Comparison of ENCODE assay signal across 35 mouse cellular contexts in genomic region chr5:104351874-104352273, GRCm38 (mm10). TPM values are rescaled to one million over a fixed set of nuclear protein-coding genes. Genes with fewer than 3 reads are reported as not detected.
A peak's percentile ranks its signal among the peaks of the same experiment; 100 is the strongest.
DNase-seq lines count a peak whose midpoint lies in the region; ATAC-seq and TF ChIP-seq lines count a peak whose summit lies in the region.
"Had no signal": no experiment of that assay in that cellular context is flagged by ENCODE, and none has a peak within 500 bp of the region (broad histone marks: within the 10 kb centered on the region; RNA-seq: fewer than 3 reads in every experiment).

No protein-coding gene starts in this region.

- H3K4me2 ChIP-seq in heart, postnatal 0 days (ENCODE audit: low read depth, low read length) = no peak overlapping the region
- H3K4me2 ChIP-seq in midbrain, embryonic 11.5 days = no peak overlapping the region
- H3K4me2 ChIP-seq in midbrain, postnatal 0 days (ENCODE audit: low read depth, low read length, poor library complexity, severe bottlenecking) = no peak overlapping the region
- H3K4me2 ChIP-seq in liver, postnatal 0 days (ENCODE audit: low read depth, low read length) = no peak overlapping the region
- H3K4me2 ChIP-seq: forebrain, embryonic 15.5 days; heart, embryonic 11.5 days; hindbrain, embryonic 15.5 days; neural tube, embryonic 13.5 days had no signal

- H3K79me2 ChIP-seq in heart, adult 2 months (replicated peaks; ENCODE audit: control insufficient read depth, insufficient read depth, low read length) = no peaks in the 10 kb centered on the region
- no peaks in the 10 kb centered on the region for H3K79me2 ChIP-seq in macrophage (ENCODE audit: inconsistent target)

- no peaks in the 10 kb centered on the region for H3K27me3 ChIP-seq in heart, postnatal 0 days (ENCODE audit: control insufficient read depth, insufficient read depth, low read length)
- H3K27me3 ChIP-seq in heart, adult 2 months (ENCODE audit: control insufficient read depth, insufficient read depth, low read length) = no peaks in the 10 kb centered on the region
- H3K27me3 ChIP-seq in midbrain, embryonic 11.5 days (ENCODE audit: control insufficient read depth, insufficient read depth, low read length) = no peaks in the 10 kb centered on the region
- H3K27me3 ChIP-seq in midbrain, postnatal 0 days (ENCODE audit: insufficient read depth, low read length) = no peaks in the 10 kb centered on the region
- H3K27me3 ChIP-seq in liver, postnatal 0 days (ENCODE audit: insufficient read depth, low read length) = no peaks in the 10 kb centered on the region
- H3K27me3 ChIP-seq: forebrain, embryonic 15.5 days; hindbrain, embryonic 15.5 days; neural tube, embryonic 13.5 days had no signal

- intact Hi-C loops in heart, adult 2 months (cut with DNase I) = no loop called here

- no peaks in the 10 kb centered on the region for H3K4me1 ChIP-seq in heart, postnatal 0 days (ENCODE audit: control insufficient read depth, insufficient read depth)
- H3K4me1 ChIP-seq in heart, adult 2 months (ENCODE audit: control insufficient read depth, insufficient read depth, low read length) = no peaks in the 10 kb centered on the region
- no peaks in the 10 kb centered on the region for H3K4me1 ChIP-seq in midbrain, embryonic 11.5 days (ENCODE audit: control insufficient read depth, insufficient read depth, low read length)
- H3K4me1 ChIP-seq in midbrain, postnatal 0 days (ENCODE audit: insufficient read depth, low read length) = no peaks in the 10 kb centered on the region
- no peaks in the 10 kb centered on the region for H3K4me1 ChIP-seq in liver, postnatal 0 days (ENCODE audit: insufficient read depth)
- H3K4me1 ChIP-seq: forebrain, embryonic 15.5 days; hindbrain, embryonic 15.5 days; midbrain, embryonic 10.5 days; neural tube, embryonic 13.5 days had no signal

- no peak overlapping the region for H3K27ac ChIP-seq in heart, postnatal 0 days (ENCODE audit: low read depth)
- H3K27ac ChIP-seq in heart, adult 2 months = no peak overlapping the region
- no peak overlapping the region for H3K27ac ChIP-seq in midbrain, embryonic 11.5 days (ENCODE audit: low read depth, low read length)
- no peak overlapping the region for H3K27ac ChIP-seq in midbrain, postnatal 0 days (ENCODE audit: low read depth, low read length)
- H3K27ac ChIP-seq in macrophage = peak overlapping the region; percentile 12
- H3K27ac ChIP-seq in liver, postnatal 0 days (ENCODE audit: low read depth) = no peak overlapping the region
- H3K27ac ChIP-seq: forebrain, embryonic 15.5 days; gastrocnemius, adult 2 months; hindbrain, embryonic 15.5 days; liver, embryonic 14.5 days; midbrain, embryonic 10.5 days; neural tube, embryonic 13.5 days had no signal

- TF ChIP-seq POLR2A in heart, adult 2 months (IDR thresholded peaks at IDR 0.05; ENCODE audit: insufficient read depth, low read depth, low read length) = no peak

- 52% methylated on average over 5 of the region's 5 CpGs for WGBS in heart, postnatal 0 days
- 23% methylated on average over 5 of the region's 5 CpGs for WGBS in heart, adult 2 months
- WGBS in midbrain, embryonic 11.5 days = 78% methylated on average over 5 of the region's 5 CpGs
- WGBS in midbrain, postnatal 0 days = 75% methylated on average over 5 of the region's 5 CpGs
- WGBS in macrophage (ENCODE audit: missing documents) = 17% methylated on average over 5 of the region's 5 CpGs
- 34% methylated on average over 5 of the region's 5 CpGs for WGBS in liver, postnatal 0 days (ENCODE audit: insufficient replicate concordance)

- no peaks in the 10 kb centered on the region for H3K9me3 ChIP-seq in heart, postnatal 0 days (replicated peaks; ENCODE audit: control insufficient read depth, low read length)
- H3K9me3 ChIP-seq in midbrain, embryonic 11.5 days (ENCODE audit: control insufficient read depth, low read length) = no peaks in the 10 kb centered on the region
- no peaks in the 10 kb centered on the region for H3K9me3 ChIP-seq in midbrain, postnatal 0 days (ENCODE audit: low read length)
- H3K9me3 ChIP-seq in liver, postnatal 0 days (ENCODE audit: low read length) = no peaks in the 10 kb centered on the region
- H3K9me3 ChIP-seq: forebrain, embryonic 15.5 days; hindbrain, embryonic 15.5 days; midbrain, embryonic 10.5 days; neural tube, embryonic 13.5 days had no signal

- H3K4me3 ChIP-seq in heart, postnatal 0 days (ENCODE audit: low read depth, low read length) = no peak overlapping the region
- H3K4me3 ChIP-seq in heart, adult 2 months = no peak overlapping the region
- H3K4me3 ChIP-seq in midbrain, embryonic 11.5 days (ENCODE audit: low read depth, low read length) = no peak overlapping the region
- no peak overlapping the region for H3K4me3 ChIP-seq in midbrain, postnatal 0 days (ENCODE audit: low read depth, low read length)
- no peak overlapping the region for H3K4me3 ChIP-seq in macrophage (ENCODE audit: inconsistent target)
- no peak overlapping the region for H3K4me3 ChIP-seq in liver, postnatal 0 days (ENCODE audit: low read depth, low read length)
- H3K4me3 ChIP-seq: forebrain, embryonic 15.5 days; gastrocnemius, adult 2 months; hindbrain, embryonic 15.5 days; midbrain, embryonic 10.5 days; neural tube, embryonic 13.5 days had no signal

- ATAC-seq in heart, postnatal 0 days (ENCODE audit: insufficient read depth, low read depth) = no peak
- ATAC-seq in midbrain, embryonic 11.5 days (ENCODE audit: low FRiP score) = no peak
- ATAC-seq in midbrain, postnatal 0 days (ENCODE audit: low FRiP score) = no peak
- no peak for ATAC-seq in liver, postnatal 0 days
- ATAC-seq: CD4-positive, CD25-positive, alpha-beta regulatory T cell, adult 4 months; forebrain, embryonic 15.5 days; inflammation-experienced regulatory T-cells, adult 6 months had no signal

- no peak for TF ChIP-seq EP300 in heart, postnatal 0 days (IDR thresholded peaks at IDR 0.05; ENCODE audit: low read depth)
- no peak for TF ChIP-seq EP300 in heart, adult 2 months (IDR thresholded peaks at IDR 0.05; ENCODE audit: insufficient read depth, low read depth, low read length)
- TF ChIP-seq EP300 in liver, postnatal 0 days (IDR thresholded peaks at IDR 0.05; ENCODE audit: low read depth) = no peak

- no peak overlapping the region for H3K9ac ChIP-seq in heart, postnatal 0 days (replicated peaks; ENCODE audit: low read depth, low read length)
- H3K9ac ChIP-seq in heart, adult 2 months (ENCODE audit: low read depth, low read length) = no peak overlapping the region
- no peak overlapping the region for H3K9ac ChIP-seq in midbrain, embryonic 11.5 days (ENCODE audit: low read length)
- no peak overlapping the region for H3K9ac ChIP-seq in midbrain, postnatal 0 days (replicated peaks; ENCODE audit: low read length, poor library complexity, severe bottlenecking)
- H3K9ac ChIP-seq in liver, postnatal 0 days (replicated peaks) = no peak overlapping the region; the same call in 1 of the 2 replicates
- H3K9ac ChIP-seq: forebrain, embryonic 15.5 days; hindbrain, embryonic 15.5 days; liver, embryonic 14.5 days; neural tube, embryonic 13.5 days had no signal

- no peaks in the 10 kb centered on the region for H3K36me3 ChIP-seq in heart, postnatal 0 days (replicated peaks; ENCODE audit: control insufficient read depth, insufficient read depth, low read length)
- no peaks in the 10 kb centered on the region for H3K36me3 ChIP-seq in heart, adult 2 months (ENCODE audit: control insufficient read depth, insufficient read depth, low read length)
- no peaks in the 10 kb centered on the region for H3K36me3 ChIP-seq in midbrain, embryonic 11.5 days (ENCODE audit: control insufficient read depth, insufficient read depth, low read length)
- no peaks in the 10 kb centered on the region for H3K36me3 ChIP-seq in midbrain, postnatal 0 days (ENCODE audit: insufficient read depth, low read length)
- no peaks in the 10 kb centered on the region for H3K36me3 ChIP-seq in macrophage (ENCODE audit: inconsistent target)
- no peaks in the 10 kb centered on the region for H3K36me3 ChIP-seq in liver, postnatal 0 days (replicated peaks; ENCODE audit: insufficient read depth, low read length)
- H3K36me3 ChIP-seq: forebrain, embryonic 15.5 days; hindbrain, embryonic 15.5 days; midbrain, embryonic 10.5 days; neural tube, embryonic 13.5 days had no signal

- no peak for TF ChIP-seq CTCF in heart, postnatal 0 days (IDR thresholded peaks at IDR 0.05; ENCODE audit: low read depth)
- no peak for TF ChIP-seq CTCF in heart, adult 2 months (IDR thresholded peaks at IDR 0.05)
- no peak for TF ChIP-seq CTCF in midbrain, postnatal 0 days (IDR thresholded peaks at IDR 0.05)
- no peak for TF ChIP-seq CTCF in liver, postnatal 0 days (IDR thresholded peaks at IDR 0.05; ENCODE audit: low read depth)

- peak; percentile 6 for DNase-seq in heart, postnatal 0 days (ENCODE audit: low spot score)
- DNase-seq in heart, adult 2 months = no peak
- DNase-seq in midbrain, embryonic 11.5 days (ENCODE audit: low spot score, missing footprints) = peak; percentile 12
- no peak for DNase-seq in midbrain, postnatal 0 days (ENCODE audit: low spot score)
- no peak for DNase-seq in urinary bladder, postnatal 14 days (ENCODE audit: low spot score)
- DNase-seq in liver, postnatal 0 days = no peak
- DNase-seq: adrenal gland, adult 2 months; adrenal gland, postnatal 36 days; cerebellum, adult 2 months; cerebellum, postnatal 14 days; gastrocnemius, adult 2 months; heart, postnatal 4 days; kidney, adult 18-20 months; kidney, postnatal 10 days; layer of hippocampus, postnatal 36 days; left cerebral cortex, postnatal 4 days; liver; lung, postnatal 36 days; right cerebral cortex, postnatal 4 days; thymus, adult 2 months; thymus, postnatal 36 days had no signal

RNA-seq across cellular contexts. Expression of gene Mepe, which starts 26.7 kb away (rescaled TPM):
- total RNA-seq in heart, postnatal 0 days (2014; rRNA removed; ENCODE audit: low replicate concordance) = not detected in 2 replicates
- not detected in 2 replicates for polyA plus RNA-seq in heart, postnatal 0 days (2015; fragmentation: Nextera tagmentation; extraction: Ambion mirVana)
- total RNA-seq in heart, adult 2 months (2021) = not detected
- polyA plus RNA-seq in heart, adult 2 months (2012; rRNA removed) = not detected in 2 replicates
- polyA plus RNA-seq in midbrain, embryonic 11.5 days (2014; fragmentation: Nextera tagmentation; extraction: Ambion mirVana) = not detected in 2 replicates
- total RNA-seq in midbrain, postnatal 0 days (2014; rRNA removed) = not detected in 2 replicates
- polyA plus RNA-seq in midbrain, postnatal 0 days (2015; fragmentation: Nextera tagmentation; extraction: Ambion mirVana) = not detected in 2 replicates
- not detected for total RNA-seq in macrophage (2018; cell fraction: chromatin; rRNA removed)
- total RNA-seq in macrophage (2018; cell fraction: cytosol; rRNA removed) = not detected
- not detected for total RNA-seq in macrophage (2018; cell fraction: nucleus; rRNA removed)
- not detected in 3 replicates for polyA plus RNA-seq in macrophage (2018)
- polyA plus RNA-seq in liver, postnatal 0 days (2015; fragmentation: Nextera tagmentation; extraction: Ambion mirVana) = not detected in 2 replicates
- total RNA-seq: adrenal gland, adult 2 months; adrenal gland, postnatal 36 days; gastrocnemius, adult 2 months; gastrocnemius, postnatal 4 days; heart, postnatal 4 days; layer of hippocampus, postnatal 36 days; left cerebral cortex, postnatal 4 days had no signal
- polyA plus RNA-seq: adrenal gland, adult 2 months; CD4-positive, CD25-positive, alpha-beta regulatory T cell, adult 4 months; cerebellum, adult 2 months; embryonic facial prominence, embryonic 11.5 days; forebrain, embryonic 15.5 days; heart, embryonic 11.5 days; heart, embryonic 16.5 days; hindbrain, embryonic 15.5 days; inflammation-experienced regulatory T-cells, adult 6 months; large intestine, adult 2 months; liver, embryonic 14.5 days; lung, embryonic 16.5 days; midbrain, embryonic 10.5 days; neural tube, embryonic 13.5 days; thymus, adult 2 months had no signal

RNA-seq across cellular contexts. Expression of gene Ibsp, which starts 52.9 kb away (rescaled TPM):
- total RNA-seq in heart, postnatal 0 days (2014; rRNA removed; ENCODE audit: low replicate concordance) = not detected in 2 replicates
- not detected in 2 replicates for polyA plus RNA-seq in heart, postnatal 0 days (2015; fragmentation: Nextera tagmentation; extraction: Ambion mirVana)
- not detected for total RNA-seq in heart, adult 2 months (2021)
- polyA plus RNA-seq in heart, adult 2 months (2012; rRNA removed) = 0.12 TPM in 1 of 2 replicates, not detected in the other
- not detected in 2 replicates for polyA plus RNA-seq in midbrain, embryonic 11.5 days (2014; fragmentation: Nextera tagmentation; extraction: Ambion mirVana)
- 0.16 TPM in 1 of 2 replicates, not detected in the other for total RNA-seq in midbrain, postnatal 0 days (2014; rRNA removed)
- polyA plus RNA-seq in midbrain, postnatal 0 days (2015; fragmentation: Nextera tagmentation; extraction: Ambion mirVana) = 0.10 TPM in 1 of 2 replicates, not detected in the other
- total RNA-seq in macrophage (2018; cell fraction: chromatin; rRNA removed) = not detected
- not detected for total RNA-seq in macrophage (2018; cell fraction: cytosol; rRNA removed)
- not detected for total RNA-seq in macrophage (2018; cell fraction: nucleus; rRNA removed)
- not detected in 3 replicates for polyA plus RNA-seq in macrophage (2018)
- polyA plus RNA-seq in liver, postnatal 0 days (2015; fragmentation: Nextera tagmentation; extraction: Ambion mirVana) = not detected in 2 replicates
- total RNA-seq: adrenal gland, postnatal 36 days; gastrocnemius, adult 2 months; gastrocnemius, postnatal 4 days; heart, postnatal 4 days had no signal
- polyA plus RNA-seq: adrenal gland, adult 2 months; CD4-positive, CD25-positive, alpha-beta regulatory T cell, adult 4 months; heart, embryonic 11.5 days; inflammation-experienced regulatory T-cells, adult 6 months had no signal

Comparison
In these comparisons a context has a peak if more than half of its experiments do, and no peak if none do; other contexts are left out.
1. DNase-seq: peak in heart, postnatal 0 days (single experiment) and midbrain, embryonic 11.5 days (single experiment); none in heart, adult 2 months (0 of 2), midbrain, postnatal 0 days (single experiment), urinary bladder, postnatal 14 days (single experiment) and liver, postnatal 0 days (single experiment).